Mouse (Mus musculus) G1E-ER4 (cell line): ENCODE data around the gene Nxph3. TPM values are rescaled to one million over a fixed set of nuclear protein-coding genes. Genes with fewer than 3 reads are reported as not detected.

ENCODE experiments used
- GATA1 ChIP-seq: IDR thresholded peaks from one replicate; pipeline ENCODE4 v1.8.0; 2012; ENCODE audit warnings: low read length, inconsistent platforms
- polyA plus RNA-seq: library from polyadenylated mRNA; stranded (reverse); fragments of >175 nt; gene quantifications from 2 replicates; pipeline ENCODE4 v1.2.3, GENCODE M21; 2012

Nxph3 gene
- polyA plus RNA-seq, 1 experiment: not detected

- TF ChIP-seq GATA1: no peak
Measured at GRCm38 (mm10) chr11:95508211-95508926, 6.0 kb downstream of the Nxph3 start.

DNA sequence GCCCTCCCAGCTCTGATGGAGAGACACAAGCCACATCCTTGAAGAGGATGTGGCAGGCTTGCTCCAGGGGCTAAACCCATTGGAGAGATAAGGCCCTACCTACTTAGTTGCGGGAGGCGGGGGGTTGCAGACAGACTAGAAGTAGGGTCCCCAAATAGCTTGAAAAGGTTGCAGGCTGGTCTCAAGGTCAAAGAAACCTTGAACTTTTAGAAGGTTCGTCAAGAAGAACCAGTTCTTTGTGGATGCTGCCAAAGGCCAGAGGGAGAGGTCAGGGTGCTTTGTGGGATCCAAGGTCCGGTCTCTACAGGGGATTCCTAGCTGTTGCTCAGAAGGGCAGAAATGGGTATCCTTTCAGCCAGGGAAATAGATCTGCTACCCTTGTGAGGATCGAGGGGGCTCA lies 6.6 kb downstream of the Nxph3 start:
- no peak for TF ChIP-seq GATA1

DNA sequence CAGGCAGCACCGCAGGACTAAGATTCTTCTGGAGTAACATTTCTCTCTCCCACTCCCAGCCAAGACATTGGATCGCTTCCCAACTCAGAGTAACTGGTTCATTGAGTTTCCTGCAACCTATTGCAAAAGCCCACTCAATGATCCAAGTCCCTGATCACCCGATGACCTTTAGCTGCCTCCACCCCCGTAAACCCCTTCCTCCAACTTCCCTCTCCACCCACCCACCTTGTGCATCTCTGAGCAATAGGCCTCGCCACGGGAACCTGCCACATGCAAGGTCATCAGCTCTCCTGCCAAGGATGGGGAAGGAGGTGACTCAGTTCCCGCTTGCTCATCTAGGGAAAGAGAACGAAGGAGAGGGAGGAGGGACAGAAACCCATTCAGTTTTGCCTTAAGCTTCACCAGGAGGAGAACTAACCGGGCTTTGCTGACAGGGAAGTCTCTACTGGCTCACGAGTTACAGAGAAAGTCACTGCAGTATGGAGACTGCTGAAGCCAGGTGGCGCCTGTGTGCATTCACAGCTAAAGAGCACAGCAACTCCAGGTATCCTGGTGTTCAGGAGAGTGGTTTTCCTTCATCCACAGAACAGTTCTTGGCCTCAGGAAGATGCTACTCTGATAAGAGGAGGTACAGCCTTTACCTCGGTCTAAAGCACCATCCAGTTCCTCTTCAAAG lies 7.2 kb downstream of the Nxph3 start:
- TF ChIP-seq GATA1: no peak

GRCm38 (mm10) chr11:95504271-95504731 lies 10.1 kb downstream of the Nxph3 start:
- no peak for TF ChIP-seq GATA1

DNA sequence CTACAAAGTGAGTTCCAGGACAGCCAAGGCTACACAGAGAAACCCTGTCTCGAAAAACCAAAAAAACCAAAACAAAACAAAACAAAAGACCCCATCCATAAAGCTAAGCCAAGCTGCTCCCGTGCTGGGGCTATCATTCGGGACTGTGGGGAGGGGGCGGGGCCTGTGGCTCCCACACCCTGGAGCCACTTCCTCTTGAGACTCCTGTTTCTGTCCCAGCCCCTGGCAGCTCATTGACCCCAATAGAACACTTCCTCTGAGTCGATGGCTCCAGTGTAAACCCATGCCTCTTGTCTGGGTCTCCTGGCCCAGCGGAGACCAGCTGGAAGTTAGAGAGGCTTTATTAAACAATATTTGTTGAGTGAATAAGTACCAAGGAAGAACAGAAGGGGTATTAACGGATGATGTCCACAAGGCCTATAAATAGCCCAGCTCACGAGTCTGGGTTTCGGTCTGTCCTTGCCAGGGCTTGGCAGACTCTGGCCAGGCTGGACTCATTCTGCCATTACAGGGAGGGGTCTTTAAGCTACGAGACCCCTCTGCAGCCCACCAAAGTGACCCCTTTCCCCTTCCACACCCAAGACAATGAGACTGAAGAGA lies 10.7 kb downstream of the Nxph3 start:
- no peak for TF ChIP-seq GATA1

GRCm38 (mm10) chr11:95500836-95501235 lies 13.5 kb downstream of the Nxph3 start:
- TF ChIP-seq GATA1: no peak

GRCm38 (mm10) chr11:95500412-95500811 lies 14.0 kb downstream of the Nxph3 start:
- TF ChIP-seq GATA1: no peak

DNA sequence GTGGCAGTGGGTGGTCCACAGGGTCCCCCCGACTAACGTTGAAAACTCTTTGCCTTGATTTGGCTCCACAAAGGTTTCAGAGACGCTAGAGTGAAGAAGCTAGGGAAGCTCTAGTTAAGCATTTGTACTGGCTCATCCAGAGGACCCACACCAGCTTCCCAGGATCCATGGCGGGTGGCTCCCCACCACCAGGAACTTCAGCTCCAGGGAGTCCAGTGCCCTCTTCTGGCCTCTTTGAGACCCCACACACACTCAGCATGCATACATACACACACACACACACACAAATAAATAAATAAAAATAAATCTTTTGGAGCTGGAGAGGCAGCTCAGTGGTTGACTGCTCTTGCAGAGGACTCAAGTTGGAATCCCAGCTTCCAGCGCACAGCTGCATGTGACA lies 16.4 kb downstream of the Nxph3 start:
- no peak for TF ChIP-seq GATA1

DNA sequence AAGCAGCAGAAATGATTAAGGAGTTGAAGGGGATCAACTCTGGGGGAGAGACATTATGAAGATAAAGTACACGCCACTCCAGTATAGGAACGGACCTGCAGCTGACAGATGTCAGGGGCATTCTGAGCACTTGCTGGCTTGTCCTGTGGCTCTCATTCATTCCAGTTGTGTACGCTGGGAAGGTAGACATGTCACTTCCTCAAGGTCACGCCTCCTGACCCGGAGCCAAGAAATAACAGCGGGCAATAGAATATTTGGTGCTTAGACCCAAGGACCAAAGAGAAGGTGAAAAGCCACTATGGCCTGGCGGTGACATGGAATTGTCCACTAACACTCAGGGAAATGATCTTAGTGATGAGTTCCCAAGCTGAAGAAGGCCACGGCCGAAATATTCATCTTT lies 18.5 kb downstream of the Nxph3 start:
- TF ChIP-seq GATA1: no peak

- no peak for TF ChIP-seq GATA1
Measured at GRCm38 (mm10) chr11:95494374-95494773, 20.0 kb downstream of the Nxph3 start.

DNA sequence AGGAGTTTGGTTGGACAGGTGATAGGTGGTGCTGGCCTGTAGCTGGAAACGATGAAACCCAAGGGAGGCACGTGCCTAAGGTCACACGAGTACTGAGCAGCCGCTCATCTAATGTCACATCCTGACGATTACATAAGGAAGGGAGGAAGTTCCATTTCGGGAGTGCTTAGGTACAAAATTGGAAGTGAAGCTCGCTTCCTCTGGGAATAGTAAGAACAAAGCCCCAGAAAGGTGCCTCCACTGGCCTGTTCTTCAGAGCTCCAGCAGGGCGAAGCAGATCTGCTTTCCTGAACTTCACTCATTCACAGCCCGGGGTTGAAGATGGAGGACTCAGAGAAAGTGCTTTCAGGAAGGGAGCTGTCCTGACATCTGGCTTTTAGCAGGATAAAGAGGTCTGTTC lies 20.4 kb downstream of the Nxph3 start:
- TF ChIP-seq GATA1: no peak

- TF ChIP-seq GATA1: no peak
Measured at GRCm38 (mm10) chr11:95493010-95493409, 21.4 kb downstream of the Nxph3 start.

GRCm38 (mm10) chr11:95492256-95492655 lies 22.1 kb downstream of the Nxph3 start:
- TF ChIP-seq GATA1: no peak

DNA sequence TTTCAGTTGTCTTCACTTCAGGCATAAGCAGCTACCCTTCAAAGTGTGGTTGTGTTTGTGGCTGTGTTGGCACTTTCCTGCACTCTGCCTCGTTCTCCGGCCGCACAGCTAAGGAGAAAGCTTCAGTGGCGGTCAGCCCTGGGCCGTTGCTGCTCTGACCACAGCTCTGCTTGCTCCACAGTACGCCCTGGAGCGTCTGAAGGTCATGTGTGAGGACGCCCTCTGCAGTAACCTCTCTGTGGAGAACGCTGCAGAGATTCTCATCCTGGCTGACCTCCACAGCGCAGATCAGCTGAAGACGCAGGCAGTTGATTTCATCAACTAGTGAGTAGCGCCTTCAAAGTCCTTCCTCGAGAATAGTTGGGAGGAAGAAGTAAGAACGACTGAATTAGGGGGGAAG lies 24.3 kb downstream of the Nxph3 start:
- TF ChIP-seq GATA1: no peak

DNA sequence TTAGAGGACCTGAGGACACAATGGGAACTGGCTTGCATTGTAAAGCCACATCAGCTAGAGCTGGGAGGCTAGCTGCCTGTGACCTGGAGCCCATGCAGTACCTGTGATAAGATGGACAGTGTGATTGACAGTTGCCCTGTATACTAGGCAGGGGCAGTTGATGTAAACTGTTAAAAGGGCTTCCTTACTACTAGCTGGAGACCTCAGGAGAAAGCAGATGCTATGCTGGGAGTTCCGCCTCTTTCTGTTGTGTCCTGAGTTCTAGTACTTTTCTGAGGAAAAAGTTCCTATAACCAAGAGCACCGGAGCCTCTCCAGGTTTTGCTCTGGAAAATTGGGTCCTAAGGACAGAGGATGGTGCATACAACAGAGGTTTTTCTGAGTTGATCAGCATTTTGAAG lies 27.1 kb downstream of the Nxph3 start:
- TF ChIP-seq GATA1: no peak

DNA sequence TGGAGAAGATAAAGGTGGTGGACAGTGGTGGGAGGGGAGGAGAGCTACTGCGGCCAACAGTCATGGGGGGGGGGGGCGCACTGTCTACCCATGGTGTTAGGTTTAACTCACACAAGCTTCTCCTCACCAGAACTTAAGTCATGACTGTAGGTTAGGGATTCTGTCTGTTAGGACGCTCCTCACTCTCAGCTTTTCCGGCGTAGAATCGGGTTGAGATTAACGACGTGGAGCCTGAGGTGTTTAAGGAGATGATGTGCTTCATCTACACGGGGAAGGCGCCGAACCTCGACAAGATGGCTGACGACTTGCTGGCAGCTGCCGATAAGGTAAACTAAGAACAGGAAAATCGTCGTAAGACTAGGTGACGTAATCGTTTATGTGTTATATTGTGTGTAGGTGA lies 28.7 kb downstream of the Nxph3 start:
- no peak for TF ChIP-seq GATA1

DNA sequence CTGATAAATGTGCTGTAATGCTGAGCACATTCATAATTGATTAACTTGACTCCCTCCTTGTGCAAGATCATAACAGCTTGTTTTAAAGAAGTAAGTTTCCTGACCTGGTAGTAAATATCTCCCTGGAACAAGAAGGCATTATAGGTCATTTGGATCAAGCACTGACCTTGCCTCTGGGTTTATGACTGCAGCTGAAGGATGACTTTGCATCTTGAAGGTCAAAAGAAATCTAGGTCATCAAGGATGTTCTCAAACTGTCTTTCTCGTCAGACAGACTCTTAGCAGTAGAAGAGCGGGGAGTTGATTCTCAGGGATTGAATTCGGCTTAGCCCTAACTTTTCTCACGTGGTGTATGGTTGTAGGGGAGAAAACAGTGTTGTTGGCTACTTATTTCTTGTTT lies 33.7 kb downstream of the Nxph3 start:
- TF ChIP-seq GATA1: no peak

DNA sequence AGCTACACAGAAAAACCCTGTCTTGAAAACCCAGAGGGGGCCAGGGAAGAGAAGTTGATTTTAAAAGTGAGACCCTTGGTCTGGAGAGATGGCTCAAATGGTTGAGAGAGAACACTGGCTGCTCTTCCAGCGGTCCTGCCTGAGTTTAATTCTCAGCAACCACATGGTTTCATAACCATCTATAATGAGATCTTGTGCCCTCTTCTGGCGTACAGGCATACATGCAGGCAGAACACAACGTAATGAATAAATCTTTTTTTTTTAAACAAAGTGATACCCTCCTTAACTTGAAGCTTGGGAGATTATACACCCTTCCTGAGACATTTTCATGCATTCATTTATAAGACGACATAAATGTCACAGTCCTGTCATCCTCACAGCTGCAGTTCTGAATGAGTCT lies 34.9 kb downstream of the Nxph3 start:
- TF ChIP-seq GATA1: no peak
